Mouse (Mus musculus) brain, adult 2 months (tissue): Measurements from ENCODE around the gene Fgf11.

Experiments
- DNase-seq: peaks from one replicate; pipeline ENCODE4 v3.0.0; 2011; ENCODE audit warnings: low read depth, low spot score

Fgf11 gene

DNA sequence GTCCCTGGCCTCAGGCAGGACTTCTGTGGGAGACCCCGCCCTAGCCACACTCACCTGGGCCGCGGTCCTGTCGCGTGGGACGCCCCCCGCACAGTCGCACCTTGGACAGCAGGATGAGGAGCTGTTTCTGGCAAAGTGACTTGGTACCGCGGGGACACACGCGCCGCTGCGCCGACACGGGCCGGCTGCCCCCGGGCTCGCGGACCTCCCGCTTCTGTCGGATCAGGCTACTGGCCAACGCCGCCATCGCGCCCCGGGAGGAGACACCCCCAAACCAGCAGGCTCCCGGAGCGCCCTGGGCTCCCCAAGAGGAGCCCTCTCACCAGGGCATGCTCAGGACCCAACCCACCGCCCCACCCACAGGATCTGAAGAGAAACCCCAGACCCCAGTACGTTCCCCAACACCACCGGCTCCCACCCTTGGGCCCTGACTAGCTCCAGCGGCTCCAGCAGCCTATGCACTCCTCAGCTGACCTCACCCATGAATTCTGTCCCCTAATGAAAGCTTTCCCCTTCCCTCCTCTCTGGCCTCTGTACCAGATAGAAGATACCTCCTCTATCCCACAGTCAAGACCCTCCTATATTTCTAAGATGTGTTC is at the start of gene Fgf11:
Gene Fgf11, minus strand, starts transcription at position 479 of the 599 bp plus-strand sequence.
- no peak for DNase-seq

DNA sequence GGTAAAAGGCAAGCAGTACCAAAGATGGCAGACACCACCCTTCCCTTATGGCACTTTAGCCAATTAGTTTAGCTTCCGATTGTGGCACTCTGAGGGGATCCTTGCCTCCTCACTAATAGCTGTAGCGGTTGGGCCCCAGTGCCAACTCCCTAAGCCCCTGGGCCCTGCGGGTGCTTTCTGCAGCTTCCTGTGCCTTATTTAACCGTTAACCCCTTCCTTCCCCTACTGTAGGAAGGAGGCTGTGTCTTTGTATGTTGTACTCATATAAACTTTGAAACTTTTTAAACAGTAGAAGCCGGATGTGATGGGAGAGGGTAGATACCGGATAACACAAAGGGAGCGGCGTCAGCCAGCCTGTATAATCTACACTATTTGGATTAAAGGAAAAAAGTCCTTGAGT is 49.1 kb upstream of the Fgf11 start:
- no peak for DNase-seq

DNA sequence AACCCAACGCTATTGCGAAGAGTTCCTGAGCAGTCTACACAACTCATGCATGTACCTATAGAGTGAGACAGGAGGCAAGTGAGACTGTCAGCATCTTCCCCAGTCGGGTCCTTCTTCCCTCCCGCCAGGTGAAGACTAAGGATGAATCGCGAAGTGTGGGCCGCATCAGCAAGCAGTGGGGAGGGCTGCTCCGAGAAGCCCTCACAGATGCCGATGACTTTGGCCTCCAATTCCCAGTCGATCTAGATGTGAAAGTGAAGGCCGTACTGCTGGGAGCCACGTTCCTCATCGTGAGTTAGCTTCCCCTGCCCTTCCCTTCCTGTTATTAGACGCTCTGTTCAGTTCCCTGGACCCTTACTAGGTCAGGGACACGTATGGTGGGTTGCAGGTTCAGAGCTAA is 48.2 kb upstream of the Fgf11 start:
- no peak for DNase-seq

DNA sequence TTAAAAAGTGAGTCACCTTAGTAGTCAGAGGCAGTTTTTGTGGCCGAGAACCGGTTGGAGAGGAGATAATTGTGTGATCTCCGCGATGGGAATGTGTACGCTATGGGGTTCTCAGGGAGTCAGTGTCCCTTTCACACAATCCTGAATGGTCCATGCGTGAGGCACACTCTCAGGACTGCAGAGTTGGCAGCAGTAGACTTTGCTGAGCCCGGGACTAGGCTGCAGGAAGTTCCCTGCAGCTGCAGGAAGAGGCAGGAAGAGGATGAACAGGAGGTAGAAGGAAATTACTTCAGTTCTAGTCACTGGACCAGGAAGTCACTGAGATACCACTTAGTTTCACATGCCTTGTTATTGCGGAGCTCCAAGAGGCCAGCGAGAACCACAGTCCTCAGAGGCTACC is 47.5 kb upstream of the Fgf11 start:
- no peak for DNase-seq

DNA sequence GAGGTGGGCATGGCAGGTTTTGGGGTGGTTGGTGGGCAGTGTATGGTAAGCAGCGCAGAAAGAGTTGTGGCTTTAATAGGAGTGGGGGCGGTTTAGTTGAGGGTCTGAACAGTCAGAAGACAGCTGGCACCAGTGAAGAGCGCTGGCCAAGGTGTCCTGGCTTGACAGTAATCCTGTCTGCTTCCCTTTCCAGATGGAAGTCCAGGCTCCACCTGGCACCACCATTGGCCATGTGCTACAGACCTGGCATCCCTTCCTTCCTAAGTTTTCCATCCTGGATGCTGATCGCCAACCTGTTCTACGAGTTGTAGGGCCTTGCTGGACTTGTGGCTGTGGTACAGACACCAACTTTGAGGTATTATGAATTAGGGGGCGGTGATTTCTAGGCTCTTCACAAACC is 46.4 kb upstream of the Fgf11 start:
- peak; percentile 89 for DNase-seq

DNA sequence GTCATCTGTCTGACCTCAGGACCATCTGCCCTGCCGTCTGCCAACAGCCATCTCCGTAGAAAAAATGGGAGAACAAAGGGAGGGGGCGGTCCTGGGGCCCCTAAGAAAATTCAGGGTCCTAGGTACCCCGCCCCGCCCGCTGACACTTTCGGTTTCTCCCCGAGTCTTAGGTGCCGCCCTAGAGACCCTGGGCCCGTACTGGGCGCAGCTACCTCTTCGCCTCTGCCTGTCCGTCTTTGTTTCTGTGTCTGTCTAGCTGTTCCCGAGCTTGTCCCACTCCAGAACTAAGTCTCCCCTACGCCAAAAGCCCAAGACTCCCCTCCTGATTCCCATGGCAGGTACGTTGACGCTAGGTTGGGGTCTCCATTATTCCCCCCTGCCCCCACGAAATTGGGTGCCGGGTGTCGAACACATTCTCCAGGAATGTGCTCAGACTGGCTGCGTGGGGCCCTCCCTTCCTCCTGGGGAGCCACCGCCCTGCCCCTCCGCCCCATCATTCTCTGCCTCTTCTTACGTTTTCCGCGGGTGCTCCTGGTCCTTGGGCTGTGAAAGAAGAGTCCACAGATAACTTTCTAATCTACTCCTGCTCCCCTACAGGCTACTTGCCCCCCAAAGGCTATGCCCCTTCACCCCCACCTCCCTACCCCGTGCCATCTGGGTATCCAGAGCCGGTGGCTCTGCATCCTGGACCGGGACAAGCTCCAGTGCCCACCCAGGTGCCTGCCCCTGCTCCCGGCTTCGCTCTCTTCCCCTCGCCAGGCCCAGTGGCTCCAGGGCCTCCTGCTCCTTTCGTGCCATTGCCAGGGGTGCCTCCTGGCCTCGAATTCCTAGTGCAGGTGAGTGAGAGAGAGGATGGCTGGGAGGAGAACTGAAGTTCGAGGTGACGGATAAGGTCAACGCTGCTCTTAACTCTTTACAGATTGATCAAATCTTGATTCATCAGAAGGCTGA is 45.4 kb upstream of the Fgf11 start:
- DNase-seq: no peak

DNA sequence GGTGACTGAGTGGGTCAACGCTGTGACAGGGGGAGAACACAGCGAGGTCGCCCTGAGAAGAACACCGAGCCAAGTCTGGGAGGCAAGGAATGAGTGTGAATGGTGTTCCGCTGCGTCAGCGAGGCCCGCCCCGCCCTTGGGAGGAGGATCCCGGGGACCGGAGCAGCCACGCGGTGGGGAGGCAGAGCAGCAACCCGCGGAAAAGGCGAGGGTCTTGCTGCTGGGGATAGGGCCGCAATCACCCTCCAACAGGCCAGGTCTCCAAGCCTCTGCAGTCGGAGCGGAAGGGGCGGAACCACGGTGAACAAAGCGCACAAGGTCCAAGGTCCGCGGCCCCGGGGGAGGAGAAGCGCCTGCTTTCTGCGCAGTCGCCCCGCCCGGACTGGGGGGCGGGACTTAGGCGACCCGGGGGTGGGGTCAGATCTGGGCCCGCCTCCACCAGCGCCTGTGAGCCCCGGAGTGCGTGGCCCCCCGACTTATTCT is 44.6 kb upstream of the Fgf11 start, which contains the start of gene Plscr3:
Gene Plscr3, plus strand, starts transcription at position 179 of the 483 bp plus-strand sequence.
- DNase-seq: peak; percentile 92

DNA sequence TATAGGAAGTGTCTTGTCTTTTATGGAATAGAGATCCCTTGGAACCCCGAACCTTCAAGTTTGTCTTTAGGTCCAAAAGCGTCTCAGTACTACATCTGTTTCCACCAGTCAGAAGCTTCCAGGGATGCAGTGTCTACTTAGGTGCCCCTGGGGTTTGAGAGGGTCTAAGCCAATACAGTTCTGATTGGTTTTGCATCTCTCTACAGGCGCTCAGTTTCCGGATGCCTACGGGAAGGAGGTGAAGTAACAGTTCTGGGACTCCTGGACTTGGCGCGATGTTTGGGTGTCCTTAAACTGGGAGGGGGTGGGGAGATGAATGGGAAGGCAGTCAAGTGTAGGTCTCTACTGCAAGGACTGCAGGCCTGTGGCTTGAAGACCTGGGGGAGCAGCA is 37.1 kb upstream of the Fgf11 start:
- DNase-seq: no peak

DNA sequence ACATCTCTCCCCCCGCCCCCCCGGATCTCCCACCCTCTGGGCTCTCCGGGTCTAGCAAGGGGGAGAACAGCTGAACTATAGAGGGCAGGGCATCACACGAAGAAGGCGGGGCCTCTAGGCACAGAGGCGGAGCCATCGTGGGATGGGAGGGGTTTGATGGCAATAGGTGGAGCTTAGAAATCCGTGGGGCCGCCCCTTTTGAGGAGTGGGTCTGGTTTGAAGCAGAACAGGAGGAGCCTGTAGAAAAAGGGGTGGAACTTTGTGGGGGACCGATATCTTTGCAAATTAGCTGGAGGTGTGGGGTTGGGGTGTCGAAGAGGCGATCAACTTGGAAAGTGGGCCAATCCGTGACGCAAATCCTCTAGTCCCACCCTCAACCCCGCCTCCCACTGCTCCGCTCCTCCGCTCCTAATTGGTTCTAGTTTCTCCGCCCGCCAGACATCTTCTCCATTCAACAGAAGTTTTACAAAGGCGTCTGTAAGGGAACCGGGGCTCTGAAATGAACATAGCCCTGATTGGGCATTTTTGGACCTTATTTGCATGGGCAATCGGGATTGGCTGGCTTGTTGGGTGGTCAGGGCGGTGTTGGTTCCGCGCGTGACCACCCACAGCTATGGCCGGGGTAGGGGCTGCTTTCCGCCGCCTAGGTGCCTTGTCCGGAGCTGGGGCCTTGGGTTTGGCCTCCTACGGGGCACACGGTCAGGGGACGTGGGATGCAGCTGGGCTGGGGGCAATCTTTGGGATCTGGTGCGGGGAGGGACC is 36.5 kb upstream of the Fgf11 start, which contains the start of gene Tmem256:
Gene Tmem256, plus strand, starts transcription at position 563 of the 762 bp plus-strand sequence.
- DNase-seq: peak; percentile 99

DNA sequence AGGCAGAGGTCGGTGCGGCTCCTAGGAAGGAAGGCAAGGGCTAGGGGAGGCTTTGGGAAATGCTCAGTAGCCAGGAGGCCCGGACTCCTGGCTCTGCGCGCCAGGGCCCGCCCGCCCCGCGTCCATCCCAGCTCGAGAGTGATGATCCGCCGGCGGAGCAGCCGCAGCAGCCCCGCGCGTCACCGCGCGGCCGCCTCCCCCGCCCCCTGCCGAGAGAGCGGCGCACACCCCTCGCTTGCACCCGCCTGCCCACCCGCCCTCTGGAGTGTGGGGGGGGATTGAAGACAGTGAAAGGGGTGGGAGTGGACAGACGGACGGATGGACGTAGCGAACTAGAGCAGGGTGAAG is 35.9 kb upstream of the Fgf11 start, which contains the start of gene Nlgn2:
Gene Nlgn2, minus strand, starts transcription at position 181 of the 348 bp plus-strand sequence.
- no peak for DNase-seq

DNA sequence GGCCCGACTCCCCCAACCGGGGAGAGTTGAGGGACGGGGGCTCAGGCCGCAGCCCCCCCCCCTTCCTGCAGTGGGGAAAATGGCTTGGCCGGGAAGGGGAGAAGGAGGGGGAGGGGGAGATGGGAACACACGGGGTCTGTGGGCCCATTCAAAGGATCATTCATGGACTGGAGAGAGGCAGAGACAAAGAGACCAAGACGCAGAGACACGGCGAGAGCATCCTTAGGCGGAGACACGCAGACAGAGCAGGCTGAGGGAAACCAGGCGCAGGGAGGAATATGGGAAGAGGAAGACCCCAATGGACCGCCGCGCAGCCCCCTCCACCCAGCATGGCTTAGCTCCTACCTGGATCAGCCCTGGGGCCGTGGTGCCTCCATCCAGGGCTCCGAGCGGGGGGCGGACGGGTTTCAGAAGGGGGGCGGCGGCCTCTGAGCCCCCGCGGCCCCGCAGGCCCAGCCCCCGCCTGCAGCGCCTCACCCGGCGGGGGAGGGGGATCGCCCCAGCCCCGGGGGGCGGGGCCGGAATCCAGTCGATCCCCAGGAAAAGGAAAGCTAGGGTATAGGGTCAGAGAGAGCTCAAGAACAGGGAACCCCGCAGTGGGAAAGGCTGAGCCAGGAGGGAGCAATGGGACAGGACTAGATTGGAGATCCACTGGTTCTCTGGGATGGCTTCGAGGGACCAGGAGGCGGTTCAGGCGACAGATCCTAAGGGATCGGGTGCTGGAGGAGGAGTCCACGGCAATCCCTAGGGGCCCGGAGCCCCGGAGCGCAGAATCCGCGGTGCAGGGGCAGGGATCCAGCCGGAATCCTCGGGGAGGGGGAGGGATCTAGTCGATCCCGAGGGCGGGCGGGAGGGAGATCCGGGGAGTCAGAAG is 35.3 kb upstream of the Fgf11 start:
- DNase-seq: peak; percentile 51

DNA sequence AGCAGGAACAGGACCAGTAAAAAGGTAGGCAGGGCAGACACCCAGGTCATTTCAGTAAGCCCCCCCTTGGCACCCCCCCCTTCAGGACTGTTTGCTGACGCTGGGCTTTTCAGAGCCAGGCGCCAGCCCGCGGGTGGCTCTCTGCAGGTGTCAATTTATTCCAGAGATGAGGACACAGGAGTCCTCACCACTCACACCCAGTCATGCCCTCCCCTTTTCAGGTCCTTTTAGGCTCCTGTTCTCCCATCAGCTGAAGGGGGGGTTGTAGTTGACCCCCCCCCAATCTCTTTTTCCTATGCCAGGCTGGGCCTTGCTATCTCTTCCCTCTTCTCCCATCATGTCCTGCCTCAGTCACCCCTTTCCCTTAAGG is 34.3 kb upstream of the Fgf11 start:
- DNase-seq: no peak

DNA sequence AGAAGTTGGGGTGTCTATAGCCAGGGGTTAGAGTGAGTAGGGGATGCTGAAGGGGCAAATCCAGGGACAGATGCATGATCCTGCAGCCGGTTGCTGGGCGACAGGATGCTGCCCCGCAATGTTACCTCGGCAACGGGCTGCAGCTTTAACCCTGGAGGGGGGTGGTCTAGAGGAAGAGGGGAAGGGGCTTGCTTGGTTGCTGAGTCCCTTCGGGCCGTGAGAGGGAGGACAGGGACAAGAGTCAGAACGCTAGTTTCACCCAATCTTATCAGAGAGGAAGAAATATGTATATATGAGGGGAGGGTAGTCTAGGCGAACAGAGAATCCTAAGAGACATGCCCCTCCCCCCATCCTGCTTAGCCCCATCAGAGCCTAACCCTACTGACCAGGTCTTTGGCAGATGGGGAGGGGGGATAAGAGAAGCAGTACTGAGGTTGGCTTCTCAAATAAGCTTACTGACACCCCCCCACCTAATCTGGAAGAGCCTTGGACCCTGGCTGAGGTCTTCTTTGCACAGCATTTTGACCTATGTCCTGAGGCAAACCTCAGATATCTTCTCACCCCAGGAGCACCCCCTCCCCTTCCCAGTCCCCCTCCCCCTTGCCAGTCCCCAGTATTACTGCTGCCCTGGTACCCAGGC is 33.8 kb upstream of the Fgf11 start:
- no peak for DNase-seq

DNA sequence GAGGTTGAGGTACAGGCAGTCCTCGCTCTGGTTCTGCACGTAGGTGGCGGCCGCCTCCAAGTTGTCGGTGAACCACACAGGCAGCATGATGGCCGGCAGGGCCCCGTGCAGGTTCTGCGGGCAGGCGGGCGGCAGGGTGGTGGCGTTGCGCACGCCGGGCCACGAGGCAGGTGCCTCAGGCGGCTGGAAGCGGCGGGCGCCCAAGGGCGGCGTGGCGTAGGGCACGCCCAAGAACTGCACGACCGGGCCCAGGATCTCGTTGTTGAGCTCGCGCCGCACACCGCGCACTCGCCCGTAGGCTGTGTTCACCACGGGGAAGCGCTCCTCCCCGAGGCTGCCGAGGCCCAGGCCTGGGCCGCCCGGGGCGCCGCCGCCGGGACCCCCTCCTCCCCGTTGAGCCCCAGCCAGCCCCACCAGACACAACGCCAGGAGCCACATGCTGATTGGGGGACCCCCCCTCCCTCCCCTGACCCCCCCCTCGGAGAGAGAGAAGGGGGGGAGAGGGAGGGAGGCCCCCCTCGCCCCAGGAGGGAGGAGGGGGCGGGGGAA is 32.4 kb upstream of the Fgf11 start:
- DNase-seq: peak; percentile 43

DNA sequence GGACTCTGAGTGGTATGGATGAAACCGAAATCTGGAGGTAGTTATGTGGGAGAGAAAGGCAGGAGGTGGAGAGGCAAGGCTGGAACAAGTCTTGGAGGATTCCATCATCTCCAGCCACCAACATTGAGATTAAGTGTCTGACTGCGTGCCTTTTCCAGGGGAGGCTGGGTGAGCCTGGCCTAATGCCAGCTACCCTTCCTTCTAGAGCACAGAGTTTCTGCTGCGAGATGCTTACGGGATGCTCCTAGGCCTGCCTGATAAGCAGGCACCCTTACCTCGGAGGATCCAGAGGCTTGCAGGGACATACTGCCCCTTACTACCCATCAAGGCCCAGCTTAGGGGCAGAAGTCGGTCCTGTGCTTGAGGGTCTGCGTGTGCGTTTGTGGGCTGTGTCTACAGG is 31.9 kb upstream of the Fgf11 start:
- no peak for DNase-seq

DNA sequence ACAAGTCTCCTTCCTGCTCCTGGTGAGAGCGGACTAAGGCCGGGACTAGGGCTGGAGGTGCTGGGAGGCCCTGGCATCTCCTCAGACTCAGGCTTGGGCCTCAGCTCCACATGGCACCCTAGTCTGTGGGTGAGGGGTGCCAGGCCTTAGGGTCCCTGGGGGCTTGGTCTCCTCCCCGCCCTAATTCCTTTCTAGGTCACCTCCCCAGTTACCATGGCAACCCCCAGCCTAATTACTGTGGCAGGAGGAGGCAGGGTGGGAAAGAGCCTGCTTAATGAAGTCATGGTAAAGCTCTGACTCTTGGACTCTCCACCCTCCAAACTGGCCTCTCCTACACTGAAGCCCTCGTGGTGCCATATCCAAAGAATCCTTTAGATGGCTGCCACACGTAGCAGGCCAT is 27.2 kb upstream of the Fgf11 start:
- DNase-seq: no peak

DNA sequence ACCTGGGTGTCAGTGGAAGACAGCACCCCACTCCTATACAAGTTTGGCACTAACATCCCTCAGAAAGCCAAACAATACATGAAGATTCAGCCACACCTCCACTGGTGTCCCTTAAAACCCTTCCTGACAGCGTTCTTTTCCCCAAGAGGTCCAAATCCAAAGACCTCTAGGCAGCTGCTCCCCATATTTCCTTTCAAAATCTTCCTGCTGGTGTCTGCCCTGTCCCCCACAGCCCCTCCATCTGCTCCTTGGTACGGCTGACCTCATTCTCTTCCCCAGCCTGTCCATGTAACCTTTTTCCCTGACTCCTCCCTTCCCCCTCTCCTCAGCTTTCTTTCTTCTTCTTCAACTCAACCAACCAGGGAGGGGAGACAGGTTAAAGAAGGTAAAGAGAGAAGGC is 21.8 kb upstream of the Fgf11 start:
- no peak for DNase-seq

DNA sequence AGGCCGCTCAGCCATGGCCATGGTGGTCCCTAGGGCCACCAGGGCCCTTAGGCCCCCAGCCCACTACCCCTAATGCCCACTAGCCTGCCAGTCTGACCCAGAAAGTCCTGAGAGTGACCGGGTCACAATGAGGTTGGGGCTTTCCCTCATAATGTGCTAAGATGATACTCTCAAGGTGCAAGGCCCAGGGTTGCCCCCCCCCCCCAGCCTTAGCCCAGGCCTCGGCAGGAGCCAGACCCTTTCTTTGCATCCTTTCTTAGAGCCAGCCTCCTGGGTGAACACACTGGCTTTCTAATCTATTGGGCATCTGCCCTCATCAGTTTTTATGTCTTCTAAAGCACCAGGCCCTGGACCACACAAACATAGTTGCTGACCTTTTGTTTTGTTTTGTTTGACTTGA is 20.4 kb upstream of the Fgf11 start, which contains the start of gene Spem1:
Gene Spem1, minus strand, starts transcription at position 101 of the 400 bp plus-strand sequence.
- no peak for DNase-seq

DNA sequence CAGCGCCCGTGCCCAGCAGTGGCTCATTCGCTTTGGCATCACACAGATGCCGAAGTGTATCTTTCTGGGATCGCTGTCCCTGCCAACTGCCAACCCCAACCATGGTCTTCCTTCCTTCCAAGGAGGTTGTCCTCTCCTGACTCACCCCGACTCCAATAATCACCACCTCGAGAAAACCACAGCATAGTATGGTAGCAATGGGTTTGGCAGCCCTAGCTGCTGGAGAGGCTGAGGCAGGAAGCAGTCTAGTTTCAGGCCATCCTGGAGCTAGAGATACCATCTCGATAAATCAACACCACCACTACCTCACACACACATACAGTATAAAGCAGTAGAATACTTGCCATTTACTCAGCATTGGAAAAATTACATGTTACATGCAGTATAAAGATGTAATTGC is 17.2 kb upstream of the Fgf11 start:
- no peak for DNase-seq

DNA sequence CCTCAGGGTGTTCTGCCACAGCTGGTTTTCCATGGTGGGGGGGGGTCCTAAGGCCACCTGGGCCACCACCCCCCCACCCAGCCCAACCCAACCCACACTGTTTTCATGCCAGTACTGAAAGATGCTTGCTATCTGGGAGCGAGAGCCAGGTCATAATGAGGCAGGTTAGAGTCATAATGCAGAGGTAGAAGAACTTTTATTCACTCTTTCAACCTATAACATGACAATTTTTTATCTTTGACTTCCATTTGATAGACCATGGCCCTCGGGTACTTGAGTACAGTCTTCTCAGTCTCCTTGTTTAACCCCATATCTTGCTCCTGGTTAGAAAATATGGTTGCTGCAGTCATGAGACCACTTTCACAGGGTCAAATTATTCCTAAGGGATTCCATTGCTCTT is 16.7 kb upstream of the Fgf11 start, which contains the start of gene Spem2:
Gene Spem2, minus strand, starts transcription at position 101 of the 400 bp plus-strand sequence.
- no peak for DNase-seq
